Mouse (Mus musculus) MEL (cell line): ENCODE results near the gene Arhgap42.

Source experiments
- BHLHE40 ChIP-seq: IDR thresholded peaks from 2 replicates; pipeline ENCODE4 v1.6.1; 2012; ENCODE audit warnings: low read depth, mild to moderate bottlenecking, inconsistent platforms, low read length, improper control_type of control experiment, borderline replicate concordance
- CHD2 ChIP-seq: IDR thresholded peaks from 2 replicates; pipeline ENCODE4 v1.6.1; 2011; ENCODE audit warnings: low read length, improper control_type of control experiment
- CTCF ChIP-seq, 3 experiments: IDR thresholded peaks in 2 of 3; conservative IDR thresholded peaks in 1 of 3; 2 replicates each; pipeline ENCODE4 v1.5.1; 2011 to 2012; ENCODE audit warnings: low read length in 3 of 3, low read depth in 2 of 3, mild to moderate bottlenecking in 2 of 3, improper control_type of control experiment in 1 of 3, inconsistent platforms in 1 of 3, mixed read lengths in 1 of 3, moderate library complexity in 1 of 3; ENCODE audit not compliant: control insufficient read depth in 1 of 3, insufficient read depth in 1 of 3, poor library complexity in 1 of 3, severe bottlenecking in 1 of 3
- GATA1 ChIP-seq: IDR thresholded peaks from 2 replicates; pipeline ENCODE4 v1.6.1; 2011; ENCODE audit warnings: low read depth, low read length, improper control_type of control experiment
- HCFC1 ChIP-seq: IDR thresholded peaks from 2 replicates; pipeline ENCODE4 v1.6.1; 2012; ENCODE audit warnings: low read depth, mild to moderate bottlenecking, inconsistent platforms, low read length, improper control_type of control experiment, moderate library complexity
- MXI1 ChIP-seq: IDR thresholded peaks from 2 replicates; pipeline ENCODE4 v1.6.1; 2011; ENCODE audit warnings: mild to moderate bottlenecking, low read depth, low read length, improper control_type of control experiment
- MYC ChIP-seq: IDR thresholded peaks from 2 replicates; pipeline ENCODE4 v1.6.1; 2011; ENCODE audit warnings: low read depth, mild to moderate bottlenecking, low read length, improper control_type of control experiment, moderate library complexity
- POLR2A ChIP-seq, 2 experiments: IDR thresholded peaks; 2 replicates each; pipeline ENCODE4 v1.6.1; 2011 to 2012; ENCODE audit warnings: low read length in 2 of 2, mild to moderate bottlenecking in 2 of 2, control low read depth in 1 of 2, improper control_type of control experiment in 1 of 2, low read depth in 1 of 2, moderate library complexity in 1 of 2; ENCODE audit not compliant: control insufficient read depth in 1 of 2, insufficient read depth in 1 of 2, poor library complexity in 1 of 2
- USF2 ChIP-seq, 2 experiments: IDR thresholded peaks; 2 replicates each; pipeline ENCODE4 v1.6.1; 2011 to 2012; ENCODE audit warnings: improper control_type of control experiment in 2 of 2, low read length in 2 of 2, borderline replicate concordance in 1 of 2, inconsistent platforms in 1 of 2, low read depth in 1 of 2, mild to moderate bottlenecking in 1 of 2; ENCODE audit not compliant: insufficient read depth in 1 of 2

- TF ChIP-seq CTCF (IDR thresholded peaks at IDR 0.05 in 2 of 3, conservative IDR thresholded peaks at IDR 0.05 in 1 of 3; ENCODE audit: control insufficient read depth in 1 of 3, insufficient read depth in 1 of 3, low read depth in 2 of 3, low read length in 3 of 3, poor library complexity in 1 of 3, severe bottlenecking in 1 of 3) (no peak), GATA1 (no peak), MXI1 (no peak), HCFC1 (no peak), POLR2A (IDR thresholded peaks at IDR 0.05; ENCODE audit: control insufficient read depth in 1 of 2, insufficient read depth in 1 of 2, low read depth in 1 of 2, low read length in 2 of 2, poor library complexity in 1 of 2) (no peak), USF2 (IDR thresholded peaks at IDR 0.05; ENCODE audit: borderline replicate concordance in 1 of 2, insufficient read depth in 1 of 2, low read depth in 1 of 2, low read length in 2 of 2) (no peak), CHD2 (no peak), BHLHE40 (no peak), MYC (no peak)
These were observed 125.1 kb downstream of the Arhgap42 start for GRCm38 (mm10) chr9:9113847-9114246.
